In genomic region chr6:139984069-139984468, GRCm38 (mm10) we compare ENCODE assay signal across 11 mouse cellular contexts. TPM values are rescaled to one million over a fixed set of nuclear protein-coding genes. Genes with fewer than 3 reads are reported as not detected.
"Had no signal": no experiment of that assay in that cellular context is flagged by ENCODE, and none has a peak within 500 bp of the region (broad histone marks: within the 10 kb centered on the region; RNA-seq: fewer than 3 reads in every experiment).

No protein-coding gene starts in this region.

- DNase-seq: lung, adult 2 months; lung, postnatal 14 days; lung, postnatal 36 days; right cerebral cortex, postnatal 14 days; thymus, adult 2 months; thymus, postnatal 25 days; thymus, postnatal 4 days had no signal

RNA-seq across cellular contexts. Expression of gene Capza3, which starts 57.0 kb away (rescaled TPM):
- total RNA-seq: megakaryocyte progenitor cell, adult 5-6 weeks; midbrain, postnatal 0 days; monocyte, adult 5-6 weeks; neutrophil, adult 5-6 weeks had no signal

RNA-seq across cellular contexts. Expression of gene Plcz1, which starts 57.2 kb away (rescaled TPM):
- total RNA-seq: megakaryocyte progenitor cell, adult 5-6 weeks; monocyte, adult 5-6 weeks; neutrophil, adult 5-6 weeks had no signal
